Mouse (Mus musculus): ENCODE measurements at regions not wholly inside any gene's neighbourhood (a gene's known extent, or its start where the extent isn't known, plus 50 kb on each side); places are given as distances from the start of the nearest gene placed in this dataset.

DNA sequence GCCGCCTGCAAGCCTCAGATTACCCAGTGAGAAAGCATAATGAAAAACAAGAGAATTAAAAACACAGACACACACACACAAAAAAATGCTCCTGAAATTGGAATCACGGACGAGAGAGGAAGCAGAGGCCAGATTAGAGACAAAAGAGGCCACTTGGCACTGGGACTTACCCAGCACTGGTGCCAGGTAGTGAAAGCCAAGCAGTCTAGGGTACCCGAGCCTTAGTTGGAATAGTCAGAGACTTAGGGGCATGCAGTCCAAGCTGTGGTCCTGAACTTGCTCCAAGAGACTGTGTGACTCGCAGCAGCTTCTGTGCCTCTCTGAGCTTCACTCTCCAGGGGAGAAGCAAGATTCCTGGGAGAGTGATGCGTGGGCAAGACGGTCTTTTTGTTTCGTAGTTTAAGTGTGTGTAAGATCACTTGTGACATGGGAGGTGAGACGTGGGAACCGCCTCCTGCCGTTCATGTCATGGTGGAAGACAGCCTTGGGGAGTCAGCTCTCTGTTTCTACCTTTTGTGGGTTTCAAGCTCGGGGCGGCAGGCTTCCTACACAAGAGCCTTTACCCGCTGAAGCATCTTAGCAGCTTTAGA lies 420.8 kb downstream of the Ptpru start:
- TF ChIP-seq GATA1 (IDR thresholded peaks at IDR 0.05; ENCODE audit: borderline replicate concordance, low read length) (no peak), FLI1 (IDR thresholded peaks at IDR 0.05; ENCODE audit: low read length) (no peak)

Measured in megakaryocyte, embryonic 14.5 days (primary cell).